Mouse (Mus musculus) E14TG2a.4 (cell line): ENCODE data around the gene Slc1a3.

ENCODE experiments used
- CTCF ChIP-seq: conservative IDR thresholded peaks from 2 replicates; pipeline ENCODE4 v1.5.1; 2014; ENCODE audit warnings: low read length
- NANOG ChIP-seq: IDR thresholded peaks from 2 replicates; pipeline ENCODE4 v1.6.1; 2014; ENCODE audit warnings: borderline replicate concordance, low read length, mixed read lengths
- POU5F1 ChIP-seq: IDR thresholded peaks from 2 replicates; pipeline ENCODE4 v1.6.1; 2014; ENCODE audit warnings: low read length, borderline replicate concordance

- no peak for TF ChIP-seq CTCF
- no peak for TF ChIP-seq NANOG
- no peak for TF ChIP-seq POU5F1
Observed at GRCm38 (mm10) chr15:8697500-8697899, 13.1 kb downstream of the Slc1a3 start.
